Mouse (Mus musculus): ENCODE measurements at regions not wholly inside any gene's neighbourhood (a gene's known extent, or its start where the extent isn't known, plus 50 kb on each side); places are given as distances from the start of the nearest gene placed in this dataset.

GRCm38 (mm10) chr7:115294655-115295230 is 551.2 kb downstream of the Insc start:
- DNase-seq (ENCODE audit: low spot score), result no peak

GRCm38 (mm10) chr7:115300241-115300640 is 556.7 kb downstream of the Insc start:
- DNase-seq (ENCODE audit: low spot score), result no peak

- DNase-seq (ENCODE audit: low spot score), result no peak
These were observed 564.9 kb downstream of the Insc start for GRCm38 (mm10) chr7:115308377-115308776.

GRCm38 (mm10) chr7:115310400-115311225 is 567.1 kb downstream of the Insc start:
- no peak for DNase-seq (ENCODE audit: low spot score)

GRCm38 (mm10) chr7:115319504-115319903 is 576.0 kb downstream of the Insc start:
- no peak for DNase-seq (ENCODE audit: low spot score)

- no peak for DNase-seq (ENCODE audit: low spot score)
These were observed 579.5 kb downstream of the Insc start for GRCm38 (mm10) chr7:115322989-115323388.

GRCm38 (mm10) chr7:115328300-115328699 is 584.8 kb downstream of the Insc start:
- DNase-seq (ENCODE audit: low spot score), result peak; percentile 22

- no peak for DNase-seq (ENCODE audit: low spot score)
These were observed 588.2 kb downstream of the Insc start for GRCm38 (mm10) chr7:115331698-115332097.

- DNase-seq (ENCODE audit: low spot score), result no peak
These were observed 589.6 kb downstream of the Insc start for GRCm38 (mm10) chr7:115333046-115333577.

GRCm38 (mm10) chr7:115335051-115335450 is 591.6 kb downstream of the Insc start:
- DNase-seq (ENCODE audit: low spot score), result no peak

- peak; percentile 5 for DNase-seq (ENCODE audit: low spot score)
These were observed 596.7 kb downstream of the Insc start for GRCm38 (mm10) chr7:115340155-115340554.

- no peak for DNase-seq (ENCODE audit: low spot score)
These were observed 597.5 kb downstream of the Insc start for GRCm38 (mm10) chr7:115341007-115341406.

GRCm38 (mm10) chr7:115345749-115346148 is 602.3 kb downstream of the Insc start:
- no peak for DNase-seq (ENCODE audit: low spot score)

- no peak for DNase-seq (ENCODE audit: low spot score)
These were observed 615.2 kb downstream of the Insc start for GRCm38 (mm10) chr7:115358711-115359110.

GRCm38 (mm10) chr7:115360142-115360541 is 616.6 kb downstream of the Insc start:
- no peak for DNase-seq (ENCODE audit: low spot score)

- DNase-seq (ENCODE audit: low spot score), result no peak
These were observed 618.6 kb downstream of the Insc start for GRCm38 (mm10) chr7:115362117-115362516.

- peak; percentile 26 for DNase-seq (ENCODE audit: low spot score)
These were observed 623.4 kb downstream of the Insc start for GRCm38 (mm10) chr7:115366910-115367309.

GRCm38 (mm10) chr7:115371143-115371542 is 627.6 kb downstream of the Insc start:
- no peak for DNase-seq (ENCODE audit: low spot score)

GRCm38 (mm10) chr7:115372921-115373320 is 629.4 kb downstream of the Insc start:
- DNase-seq (ENCODE audit: low spot score), result no peak

- no peak for DNase-seq (ENCODE audit: low spot score)
These were observed 630.5 kb downstream of the Insc start for GRCm38 (mm10) chr7:115373781-115374533.

- DNase-seq (ENCODE audit: low spot score), result no peak
These were observed 632.6 kb downstream of the Insc start for GRCm38 (mm10) chr7:115376067-115376466.

GRCm38 (mm10) chr7:115378836-115379235 is 635.3 kb downstream of the Insc start:
- DNase-seq (ENCODE audit: low spot score), result no peak

- DNase-seq (ENCODE audit: low spot score), result no peak
These were observed 636.1 kb downstream of the Insc start for GRCm38 (mm10) chr7:115379600-115379999.
